ENCODE assay signal across 8 mouse cellular contexts in genomic region chr6:138139930-138140329, GRCm38 (mm10). TPM values are rescaled to one million over a fixed set of nuclear protein-coding genes. Genes with fewer than 3 reads are reported as not detected.
A peak's percentile ranks its signal among the peaks of the same experiment; 100 is the strongest.
DNase-seq lines count a peak whose midpoint lies in the region; ATAC-seq lines count a peak whose summit lies in the region.

Gene Mgst1, plus strand, starts transcription at chr6:138140316.

- intact Hi-C loops in gastrocnemius, postnatal 36 days (cut with DNase I), result no loop called here

- no peak for DNase-seq in kidney, adult 9 months
- DNase-seq in adrenal gland, postnatal 4 days (ENCODE audit: low spot score in 2 of 2), result no peak
- no peak for DNase-seq in gastrocnemius, postnatal 36 days
- DNase-seq in lung, postnatal 36 days, result peak; percentile 75
- no peak for DNase-seq in right cerebral cortex, postnatal 4 days
- DNase-seq in T-cell, adult 2 months (ENCODE audit: low spot score), result no peak

- peak within 1 kb of the TSS; percentile 47 for H3K4me3 ChIP-seq in kidney, embryonic 14.5 days (ENCODE audit: low read length)
- H3K4me3 ChIP-seq in intestine, embryonic 16.5 days (ENCODE audit: low read length), result peak within 1 kb of the TSS; percentile 63

- no peaks in the 10 kb centered on the region for H3K36me3 ChIP-seq in kidney, embryonic 14.5 days (ENCODE audit: control insufficient read depth, insufficient read depth, low read length)
- no peaks in the 10 kb centered on the region for H3K36me3 ChIP-seq in intestine, embryonic 16.5 days (ENCODE audit: control insufficient read depth, insufficient read depth, low read length)

- H3K9ac ChIP-seq in kidney, embryonic 14.5 days (ENCODE audit: low read depth, low read length), result peak within 1 kb of the TSS; percentile 50
- H3K9ac ChIP-seq in intestine, embryonic 16.5 days (ENCODE audit: low read depth, low read length), result peak within 1 kb of the TSS; percentile 76

- WGBS in kidney, embryonic 14.5 days, result under 1% methylated on average over 5 of the region's 5 CpGs
- WGBS in intestine, embryonic 16.5 days, result 2% methylated on average over 5 of the region's 5 CpGs

- H3K4me2 ChIP-seq in kidney, embryonic 14.5 days (replicated peaks; ENCODE audit: low read depth, low read length), result peak within 1 kb of the TSS; percentile 56
- H3K4me2 ChIP-seq in intestine, embryonic 16.5 days (ENCODE audit: low read depth, low read length), result peak within 1 kb of the TSS; percentile 77

- H3K27me3 ChIP-seq in kidney, embryonic 14.5 days (ENCODE audit: control insufficient read depth, insufficient read depth, low read length), result no peaks in the 10 kb centered on the region
- H3K27me3 ChIP-seq in intestine, embryonic 16.5 days (replicated peaks; ENCODE audit: control insufficient read depth, insufficient read depth, low read length), result no peaks in the 10 kb centered on the region

- no peaks in the 10 kb centered on the region for H3K9me3 ChIP-seq in kidney, embryonic 14.5 days (ENCODE audit: control insufficient read depth, low read length)
- no peaks in the 10 kb centered on the region for H3K9me3 ChIP-seq in intestine, embryonic 16.5 days (ENCODE audit: control insufficient read depth, low read length)

- ATAC-seq in kidney, embryonic 14.5 days (ENCODE audit: low FRiP score, low TSS enrichment), result peak; percentile 32
- peak; percentile 74 for ATAC-seq in intestine, embryonic 16.5 days

- H3K4me1 ChIP-seq in kidney, embryonic 14.5 days (ENCODE audit: control insufficient read depth, insufficient read depth, low read length), result peaks cover 18% of the 10 kb centered on the region; the same call in 1 of the 2 replicates
- H3K4me1 ChIP-seq in intestine, embryonic 16.5 days (ENCODE audit: control insufficient read depth, insufficient read depth, low read length), result peaks cover 17% of the 10 kb centered on the region

- peak within 1 kb of the TSS; percentile 69 for H3K27ac ChIP-seq in kidney, embryonic 14.5 days (ENCODE audit: low read depth, low read length)
- H3K27ac ChIP-seq in intestine, embryonic 16.5 days (ENCODE audit: low read length), result peak within 1 kb of the TSS; percentile 92

RNA-seq across cellular contexts. Expression of gene Mgst1, which starts in this region (rescaled TPM):
- polyA plus RNA-seq in kidney, embryonic 14.5 days (2014; fragmentation: Nextera tagmentation; extraction: Ambion mirVana), result 238 and 306 TPM in 2 replicates
- total RNA-seq in adrenal gland, postnatal 4 days (2021), result 100 to 1,000 TPM; 700 to 821 TPM
- 10 to 100 TPM; 16.4 to 46.5 TPM for total RNA-seq in gastrocnemius, postnatal 36 days (2021)
- polyA plus RNA-seq in intestine, embryonic 16.5 days (2015; fragmentation: Nextera tagmentation; extraction: Ambion mirVana), result 595 and 631 TPM in 2 replicates

Comparison
In these comparisons a context has a peak if more than half of its experiments do, and no peak if none do; other contexts are left out.
1. RNA of gene Mgst1 (total RNA-seq): 700 to 821 TPM in adrenal gland, postnatal 4 days; 16.4 to 46.5 TPM in gastrocnemius, postnatal 36 days; every median in the first group is over 10 times any median in the second.